In the genomic region with DNA sequence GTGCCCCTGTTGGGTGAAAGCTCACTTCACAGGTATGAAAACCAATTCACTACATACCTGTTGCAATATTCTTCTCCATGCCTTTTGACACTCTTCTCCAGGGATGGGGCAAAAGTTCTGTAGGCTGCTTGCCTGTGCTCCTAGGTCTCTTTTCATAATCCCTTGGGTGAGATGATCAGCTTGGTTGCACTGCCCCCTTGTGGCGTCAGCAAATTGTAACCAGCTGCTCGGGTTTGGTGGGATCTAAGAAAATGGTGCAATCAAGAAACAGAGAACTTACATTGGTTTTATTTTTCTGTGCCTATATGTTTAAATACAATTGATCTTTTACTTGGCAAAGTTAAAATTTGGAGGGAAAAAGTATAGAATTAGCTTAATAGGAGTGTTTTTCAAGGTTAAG, we compare ENCODE assay signal across 9 mouse cellular contexts.
A peak's percentile ranks its signal among the peaks of the same experiment; 100 is the strongest.
DNase-seq lines count a peak whose midpoint lies in the region; ATAC-seq lines count a peak whose summit lies in the region.
"Had no signal": no experiment of that assay in that cellular context is flagged by ENCODE, and none has a peak within 500 bp of the region (broad histone marks: within the 10 kb centered on the region; RNA-seq: fewer than 3 reads in every experiment).

No protein-coding gene starts in this region.

- 0% methylated on average over 2 of the region's 2 CpGs for WGBS in kidney, embryonic 14.5 days

- H3K9ac ChIP-seq in kidney, embryonic 14.5 days (ENCODE audit: low read depth, low read length): no peak overlapping the region
- H3K9ac ChIP-seq: embryonic facial prominence, embryonic 15.5 days had no signal

- no peaks in the 10 kb centered on the region for H3K27me3 ChIP-seq in kidney, embryonic 14.5 days (ENCODE audit: control insufficient read depth, insufficient read depth, low read length)

- H3K27ac ChIP-seq in kidney, embryonic 14.5 days (ENCODE audit: low read depth, low read length): no peak overlapping the region
- H3K27ac ChIP-seq: embryonic facial prominence, embryonic 15.5 days had no signal

- no peak for ATAC-seq in kidney, embryonic 14.5 days (ENCODE audit: low FRiP score, low TSS enrichment)
- peak; percentile 63 to 82; a peak in 3 of 4 replicates for ATAC-seq in hematopoietic stem cell, adult 5-6 weeks (replicated peaks in 1 of 2; ENCODE audit: insufficient read depth in 1 of 2, low FRiP score in 2 of 2, low TSS enrichment in 1 of 2, low read depth in 1 of 2, poor library complexity in 2 of 2, severe bottlenecking in 2 of 2)

- no peak overlapping the region for H3K4me3 ChIP-seq in kidney, embryonic 14.5 days (ENCODE audit: low read length)
- H3K4me3 ChIP-seq: embryonic facial prominence, embryonic 15.5 days had no signal

- H3K4me2 ChIP-seq in kidney, embryonic 14.5 days (replicated peaks; ENCODE audit: low read depth, low read length): no peak overlapping the region
- H3K4me2 ChIP-seq: embryonic facial prominence, embryonic 15.5 days had no signal

- H3K4me1 ChIP-seq in kidney, embryonic 14.5 days (ENCODE audit: control insufficient read depth, insufficient read depth, low read length): no peaks in the 10 kb centered on the region
- H3K4me1 ChIP-seq: embryonic facial prominence, embryonic 15.5 days had no signal

- H3K36me3 ChIP-seq in kidney, embryonic 14.5 days (ENCODE audit: control insufficient read depth, insufficient read depth, low read length): no peaks in the 10 kb centered on the region
- H3K36me3 ChIP-seq: embryonic facial prominence, embryonic 15.5 days had no signal

- intact Hi-C loops in left cerebral cortex, postnatal 14 days (cut with DNase I): no loop called here

- peak; percentile 69 for DNase-seq in kidney, adult 18-20 months
- DNase-seq in adrenal gland, postnatal 14 days: peak; percentile 84
- peak; percentile 76 for DNase-seq in embryo, embryonic 9.5 days (ENCODE audit: extremely low spot score)
- DNase-seq in left cerebral cortex, postnatal 14 days (ENCODE audit: low spot score in 2 of 2): peak; percentile 80 to 90
- DNase-seq in ovary, adult 18-20 months (ENCODE audit: low spot score): peak; percentile 15
- DNase-seq in urinary bladder, postnatal 4 days (ENCODE audit: low spot score in 2 of 2): peak; percentile 31 to 73

- no peaks in the 10 kb centered on the region for H3K9me3 ChIP-seq in kidney, embryonic 14.5 days (ENCODE audit: control insufficient read depth, low read length)
- H3K9me3 ChIP-seq: embryonic facial prominence, embryonic 15.5 days had no signal

Comparison
In these comparisons a context has a peak if more than half of its experiments do, and no peak if none do; other contexts are left out.
1. DNase-seq: peak in every context shown above with its lines; median percentile 85 in left cerebral cortex, postnatal 14 days; 84 in adrenal gland, postnatal 14 days; 76 in embryo, embryonic 9.5 days; 69 in kidney, adult 18-20 months; 52 in urinary bladder, postnatal 4 days; 15 in ovary, adult 18-20 months.